Mouse (Mus musculus): ENCODE results near the gene Kdm8. TPM values are rescaled to one million over a fixed set of nuclear protein-coding genes. Genes with fewer than 3 reads are reported as not detected.
A peak's percentile ranks its signal among the peaks of the same experiment; 100 is the strongest.

Kdm8 gene
- total and polyA plus RNA-seq, 3 experiments, result 11.6 to 14.7 TPM; not detected in 1

- peaks cover 5% of the 10 kb centered on the region; the same call in 1 of the 2 replicates for H3K79me2 ChIP-seq (ENCODE audit: control insufficient read depth, insufficient read depth, low read length, poor library complexity)
- no peaks in the 10 kb centered on the region for H3K27me3 ChIP-seq (ENCODE audit: control insufficient read depth in 1 of 2, insufficient read depth in 2 of 2, low read length in 2 of 2)
- peak overlapping the region; percentile 81 for H3K9ac ChIP-seq (ENCODE audit: control insufficient read depth, low read depth, low read length, poor library complexity, severe bottlenecking)
- peak overlapping the region; percentile 75 to 82 for H3K4me3 ChIP-seq (ENCODE audit: control insufficient read depth in 1 of 2, insufficient read depth in 1 of 2, low read depth in 2 of 2, low read length in 2 of 2)
- TF ChIP-seq ZNF384 (IDR thresholded peaks at IDR 0.05; ENCODE audit: low read depth, low read length) (no peak), CHD1 (IDR thresholded peaks at IDR 0.05; ENCODE audit: low read depth, low read length) (no peak), JUND (IDR thresholded peaks at IDR 0.05; ENCODE audit: low read depth, low read length) (no peak), KAT2A (conservative IDR thresholded peaks at IDR 0.05; ENCODE audit: low read depth, low read length) (no peak; the same call in 1 of the 2 replicates), MEF2A (IDR thresholded peaks at IDR 0.05; ENCODE audit: extremely low read depth, insufficient replicate concordance, low read depth, low read length, poor library complexity, severe bottlenecking) (no peak), NELFE (IDR thresholded peaks at IDR 0.05; ENCODE audit: low read depth, low read length) (no peak), EP300 (IDR thresholded peaks at IDR 0.05; ENCODE audit: low read depth in 1 of 2, low read length in 2 of 2) (no peak), NRF1 (IDR thresholded peaks at IDR 0.05; ENCODE audit: insufficient read depth, low read depth, low read length, poor library complexity, severe bottlenecking) (no peak), USF1 (IDR thresholded peaks at IDR 0.05; ENCODE audit: low read depth, low read length) (0 out of 2 replicates have a peak, but pooled peaks have one; percentile 38), ZC3H11A (IDR thresholded peaks at IDR 0.05; ENCODE audit: low read depth, low read length) (no peak), MAZ (IDR thresholded peaks at IDR 0.05; ENCODE audit: low read depth, low read length) (0 out of 2 replicates have a peak, but pooled peaks have one; percentile 9), POLR2AphosphoS5 (IDR thresholded peaks at IDR 0.05; ENCODE audit: borderline replicate concordance, low read depth, low read length) (no peak), GATA1 (IDR thresholded peaks at IDR 0.05; ENCODE audit: low read depth, low read length) (no peak)
- H3K27ac ChIP-seq (ENCODE audit: control insufficient read depth, low read depth, low read length), result peak overlapping the region; percentile 83
- peaks cover 8 to 34% of the 10 kb centered on the region in 2 experiments for H3K4me1 ChIP-seq (ENCODE audit: control insufficient read depth in 1 of 2, insufficient read depth in 2 of 2, low read length in 2 of 2)
- H3K36me3 ChIP-seq (ENCODE audit: control insufficient read depth in 1 of 2, insufficient read depth in 2 of 2, low read length in 2 of 2), result peaks cover 0 to 22% of the 10 kb centered on the region in 2 experiments; a peak in 2 of 4 replicates
- no peaks in the 10 kb centered on the region for H3K9me3 ChIP-seq (replicated peaks; ENCODE audit: insufficient read depth, low read length)
- no peak for DNase-seq (ENCODE audit: low read depth, low spot score)
These were observed 406 bp upstream of the Kdm8 start for GRCm38 (mm10) chr7:125444076-125444463.

GRCm38 (mm10) chr7:125450678-125451077, 6.2 kb downstream of the Kdm8 start:
- no peaks in the 10 kb centered on the region for H3K79me2 ChIP-seq (ENCODE audit: control insufficient read depth, insufficient read depth, low read length, poor library complexity)
- no peaks in the 10 kb centered on the region for H3K9me3 ChIP-seq (replicated peaks; ENCODE audit: insufficient read depth, low read length)
- H3K27me3 ChIP-seq (ENCODE audit: control insufficient read depth in 1 of 2, insufficient read depth in 2 of 2, low read length in 2 of 2), result no peaks in the 10 kb centered on the region
- no peak for TF ChIP-seq TCF12 (IDR thresholded peaks at IDR 0.05; ENCODE audit: low read depth, low read length)
- no peak for TF ChIP-seq NELFE (IDR thresholded peaks at IDR 0.05; ENCODE audit: low read depth, low read length)
- TF ChIP-seq MXI1 (IDR thresholded peaks at IDR 0.05; ENCODE audit: low read depth, low read length), result no peak
- no peak for TF ChIP-seq MAX (IDR thresholded peaks at IDR 0.05; ENCODE audit: low read length)
- TF ChIP-seq POLR2A (IDR thresholded peaks at IDR 0.05; ENCODE audit: control insufficient read depth in 1 of 2, insufficient read depth in 1 of 2, low read depth in 1 of 2, low read length in 2 of 2, poor library complexity in 1 of 2), result no peak
- no peak for DNase-seq (ENCODE audit: low read depth, low spot score)
- no peak overlapping the region for H3K4me3 ChIP-seq (ENCODE audit: control insufficient read depth in 1 of 2, insufficient read depth in 1 of 2, low read depth in 2 of 2, low read length in 2 of 2)
- no peak overlapping the region for H3K9ac ChIP-seq (ENCODE audit: control insufficient read depth, low read depth, low read length, poor library complexity, severe bottlenecking)
- no peak overlapping the region for H3K27ac ChIP-seq (ENCODE audit: control insufficient read depth, low read depth, low read length)
- H3K4me1 ChIP-seq (ENCODE audit: control insufficient read depth in 1 of 2, insufficient read depth in 2 of 2, low read length in 2 of 2), result peaks cover 0 to 3% of the 10 kb centered on the region in 2 experiments; a peak in 2 of 4 replicates
- H3K36me3 ChIP-seq (ENCODE audit: control insufficient read depth in 1 of 2, insufficient read depth in 2 of 2, low read length in 2 of 2), result peaks cover 0 to 3% of the 10 kb centered on the region in 2 experiments; a peak in 2 of 4 replicates

Measured in MEL (cell line).